Mouse (Mus musculus) liver, embryonic 14.5 days (tissue): ENCODE measurements around the gene Rpl35a. TPM values are rescaled to one million over a fixed set of nuclear protein-coding genes. Genes with fewer than 3 reads are reported as not detected.

Source experiments
- ATAC-seq: fragments of 200-750 bp; cut with Nextera tagmentation; 2 replicates; pipeline ENCODE4 v1.8.0; 2017; ENCODE audit warnings: moderate number of reproducible peaks, mild to moderate bottlenecking, moderate library complexity; ENCODE audit not compliant: insufficient read depth
- DNase-seq, 3 experiments: peaks; one replicate each; pipeline ENCODE4 v3.0.0-alpha.2; 2012 to 2013; ENCODE audit warnings: low read depth in 3 of 3, low spot score in 3 of 3
- H3K27ac ChIP-seq: fragments of 300-500 bp; sonication (generic); 2 replicates; pipeline ENCODE4 v1.5.1; 2014; ENCODE audit warnings: moderate library complexity, mild to moderate bottlenecking, control low read depth, inconsistent platforms
- H3K27me3 ChIP-seq: fragments of 300-500 bp; sonication (generic); 2 replicates; pipeline ENCODE4 v1.6.1; 2014; ENCODE audit warnings: mild to moderate bottlenecking, low read length, moderate library complexity; ENCODE audit not compliant: control insufficient read depth, insufficient read depth
- H3K36me3 ChIP-seq: fragments of 300-500 bp; sonication (generic); replicated peaks from 2 replicates; pipeline ENCODE4 v1.6.1; 2014; ENCODE audit warnings: low read depth; ENCODE audit not compliant: control insufficient read depth, insufficient read depth
- H3K4me1 ChIP-seq, 2 experiments: fragments of 200-500 bp in 1 of 2; fragments of 300-500 bp in 1 of 2; sonication (generic) in 1 of 2; replicated peaks; 2 replicates each; pipeline ENCODE4 v1.6.1; 2012 to 2014; ENCODE audit warnings: antibody characterized with exemption in 1 of 2, inconsistent platforms in 1 of 2, low read length in 1 of 2; ENCODE audit not compliant: control insufficient read depth in 2 of 2, insufficient read depth in 2 of 2
- H3K4me2 ChIP-seq: fragments of 300-500 bp; sonication (generic); 2 replicates; pipeline ENCODE4 v1.6.1; 2014; ENCODE audit warnings: low read depth, mild to moderate bottlenecking, control low read depth, moderate library complexity
- H3K4me3 ChIP-seq, 2 experiments: fragments of 200-500 bp in 1 of 2; fragments of 300-500 bp in 1 of 2; sonication (generic) in 1 of 2; 2 replicates each; pipeline ENCODE4 v1.5.1; 2012 to 2014; ENCODE audit warnings: low read depth in 2 of 2, low read length in 2 of 2, mild to moderate bottlenecking in 2 of 2, control low read depth in 1 of 2, inconsistent platforms in 1 of 2, moderate library complexity in 1 of 2; ENCODE audit not compliant: insufficient read depth in 1 of 2
- H3K9ac ChIP-seq: fragments of 300-500 bp; sonication (generic); replicated peaks from 2 replicates; pipeline ENCODE4 v1.6.1; 2014; ENCODE audit warnings: mild to moderate bottlenecking, control low read depth, moderate library complexity
- H3K9me3 ChIP-seq: fragments of 300-500 bp; sonication (generic); 2 replicates; pipeline ENCODE4 v1.6.1; 2016; ENCODE audit warnings: low read length, mixed read lengths; ENCODE audit not compliant: control insufficient read depth
- CTCF ChIP-seq: IDR thresholded peaks from 2 replicates; pipeline ENCODE4 v1.5.1; 2016; ENCODE audit warnings: antibody characterized with exemption, low read depth, control low read depth
- EP300 ChIP-seq: IDR thresholded peaks from 2 replicates; pipeline ENCODE4 v1.6.1; 2016; ENCODE audit warnings: antibody characterized with exemption, low read depth
- WGBS: fragments of 180-500 bp; shearing (Covaris S2); extraction: QIAGEN DNeasy Blood & Tissue Kit; methylation state at CpG from one replicate; pipeline ENCODE4 v1.1.7; 2014; ENCODE audit not compliant: insufficient replicate concordance; 5-methylcytosine and 5-hydroxymethylcytosine counted together
- polyA plus RNA-seq, 2 experiments: library from polyadenylated mRNA; depleted of rRNA in 1 of 2; stranded (reverse) in 1 of 2; unstranded in 1 of 2; fragments of >200 nt; fragmentation: Nextera tagmentation in 1 of 2; extraction: Ambion mirVana in 1 of 2; gene quantifications; 2 replicates each; pipeline versions ENCODE4 v1.2.1 to v1.2.3; 2012 to 2014

Gene Rpl35a
- polyA plus RNA-seq, 2 experiments, result 811 to 863 TPM

- Histone ChIP-seq H3K27ac (no peak overlapping the region), H3K4me2 (no peak overlapping the region), H3K9me3 (no peaks in the 10 kb centered on the region), H3K9ac (no peak overlapping the region), H3K36me3 (no peaks in the 10 kb centered on the region), H3K4me1 (no peaks in the 10 kb centered on the region), H3K27me3 (no peaks in the 10 kb centered on the region), H3K4me3 (no peak overlapping the region)
- TF ChIP-seq EP300, result no peak
- TF ChIP-seq CTCF, result no peak
- DNase-seq, result no peak
- WGBS, result 57% methylated on average over 3 of the region's 3 CpGs
- ATAC-seq, result no peak
These were observed 34.9 kb upstream of the Rpl35a start for GRCm38 (mm10) chr16:33021381-33021780.

- Histone ChIP-seq H3K27ac (no peak overlapping the region), H3K4me1 (no peaks in the 10 kb centered on the region), H3K9me3 (no peaks in the 10 kb centered on the region), H3K27me3 (no peaks in the 10 kb centered on the region), H3K9ac (no peak overlapping the region), H3K36me3 (no peaks in the 10 kb centered on the region), H3K4me2 (no peak overlapping the region), H3K4me3 (no peak overlapping the region)
- WGBS, result 2% methylated on average over 4 of the region's 4 CpGs
- peak; percentile 98 for TF ChIP-seq CTCF
- TF ChIP-seq EP300, result no peak
- DNase-seq, result peak; percentile 57 to 64 (median 59)
- ATAC-seq, result peak; percentile 26; the same call in 1 of the 2 replicates
These were observed 32.5 kb upstream of the Rpl35a start for GRCm38 (mm10) chr16:33023750-33024149.

- H3K36me3 ChIP-seq, result no peaks in the 10 kb centered on the region
- no peak overlapping the region for H3K4me3 ChIP-seq
- no peak for TF ChIP-seq EP300
- TF ChIP-seq CTCF, result no peak
- H3K9me3 ChIP-seq, result no peaks in the 10 kb centered on the region
- 54% methylated on average over 8 of the region's 8 CpGs for WGBS
- H3K27ac ChIP-seq, result no peak overlapping the region
- H3K9ac ChIP-seq, result no peak overlapping the region
- no peaks in the 10 kb centered on the region for H3K27me3 ChIP-seq
- no peak overlapping the region for H3K4me2 ChIP-seq
- H3K4me1 ChIP-seq, result no peaks in the 10 kb centered on the region
- DNase-seq (no peak), ATAC-seq (no peak)
These were observed 31.7 kb upstream of the Rpl35a start for GRCm38 (mm10) chr16:33024456-33025104.

- Histone ChIP-seq H3K4me1 (no peaks in the 10 kb centered on the region), H3K4me3 (no peak overlapping the region), H3K4me2 (no peak overlapping the region), H3K9me3 (no peaks in the 10 kb centered on the region), H3K36me3 (no peaks in the 10 kb centered on the region), H3K27me3 (no peaks in the 10 kb centered on the region), H3K27ac (no peak overlapping the region), H3K9ac (no peak overlapping the region)
- ATAC-seq (no peak), DNase-seq (no peak)
- WGBS, result 32% methylated on average over 7 of the region's 7 CpGs
- TF ChIP-seq CTCF, result no peak
- TF ChIP-seq EP300, result no peak
These were observed 29.9 kb upstream of the Rpl35a start for GRCm38 (mm10) chr16:33026357-33026756.

- no peak overlapping the region for H3K9ac ChIP-seq
- H3K27me3 ChIP-seq, result no peaks in the 10 kb centered on the region
- H3K4me3 ChIP-seq, result no peak overlapping the region
- ATAC-seq (no peak), DNase-seq (no peak)
- no peak overlapping the region for H3K4me2 ChIP-seq
- WGBS, result 79% methylated on average over 4 of the region's 4 CpGs
- no peaks in the 10 kb centered on the region for H3K36me3 ChIP-seq
- H3K4me1 ChIP-seq, result no peaks in the 10 kb centered on the region
- no peaks in the 10 kb centered on the region for H3K9me3 ChIP-seq
- no peak for TF ChIP-seq EP300
- no peak for TF ChIP-seq CTCF
- H3K27ac ChIP-seq, result no peak overlapping the region
These were observed 20.2 kb upstream of the Rpl35a start for GRCm38 (mm10) chr16:33036006-33036405.
